Mouse (Mus musculus) heart, postnatal 36 days (tissue): ENCODE data around the gene Gm7970. TPM values are rescaled to one million over a fixed set of nuclear protein-coding genes. Genes with fewer than 3 reads are reported as not detected.
"Not testable (repeated sequence)": the region's sequence is repeated elsewhere in the genome, so short reads cannot be mapped to it uniquely, and the experiment has no call there.

Experiments used
- DNase-seq, 2 experiments: peaks; one replicate each; pipeline ENCODE4 v3.0.0; 2021 to 2022
- intact Hi-C: fragments of 180-260 bp; cut with DNase I; formaldehyde crosslinking; loops from one replicate; pipeline ENCODE4 v1.15.1; 2025
- total RNA-seq, 2 experiments: library from RNA; stranded (reverse); gene quantifications; 2 replicates each; pipeline ENCODE4 v1.2.3; 2021

Gene Gm7970
- not detected for total RNA-seq

GRCm38 (mm10) chr14:41555483-41555882, at the start of gene Gm7970:
Gene Gm7970, minus strand, starts transcription at chr14:41555583.
- intact Hi-C loops, DNase-seq: not testable (repeated sequence)

DNA sequence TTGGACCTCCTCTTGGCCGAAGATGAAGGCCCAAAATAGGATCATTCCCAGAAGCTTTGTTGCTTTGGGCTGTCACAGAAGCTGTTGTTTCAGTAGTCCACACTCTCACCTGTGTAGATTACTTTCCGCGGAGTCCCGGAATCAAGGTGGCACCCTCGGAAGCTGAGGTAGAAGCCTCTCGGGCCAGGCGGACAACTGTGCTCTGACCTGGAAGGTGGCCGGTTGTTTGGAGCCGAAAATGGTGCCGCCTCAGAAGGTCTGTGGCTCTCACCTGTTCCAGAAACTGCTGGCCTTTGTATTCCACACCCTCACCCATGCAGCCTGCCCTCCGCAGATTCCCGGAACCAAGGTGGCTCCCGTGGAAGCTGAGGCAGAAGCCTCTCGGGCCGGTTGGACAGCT, 45.6 kb upstream of the Gm7970 start:
- DNase-seq, intact Hi-C loops: not testable (repeated sequence)

DNA sequence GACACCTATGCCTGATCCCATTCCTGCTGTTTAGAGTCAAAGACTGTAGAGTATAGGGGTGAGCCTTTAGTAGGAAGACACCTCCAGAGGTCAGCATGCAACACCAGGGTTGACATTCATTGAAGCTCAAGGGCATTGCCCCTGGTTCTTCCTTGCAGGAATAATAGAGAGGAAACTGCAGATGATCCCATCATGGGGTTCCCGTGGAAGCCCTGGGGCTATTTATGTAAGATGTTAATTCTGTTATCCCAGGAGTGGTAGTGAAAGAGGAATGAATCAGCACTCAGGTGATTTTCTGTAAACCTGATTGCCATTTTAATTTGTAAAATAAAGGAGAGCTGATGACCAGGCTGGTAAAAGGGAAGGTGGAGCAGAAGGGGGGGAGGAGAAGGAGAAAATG, 31.0 kb upstream of the Gm7970 start:
- DNase-seq, intact Hi-C loops: not testable (repeated sequence)

GRCm38 (mm10) chr14:41572911-41573310, 17.5 kb upstream of the Gm7970 start, which contains the start of gene 1700049E17Rik2:
Gene 1700049E17Rik2, plus strand, starts transcription at chr14:41573211.
- intact Hi-C loops, DNase-seq: not testable (repeated sequence)

- DNase-seq, intact Hi-C loops: not testable (repeated sequence)
Observed at GRCm38 (mm10) chr14:41524695-41525094, 30.7 kb downstream of the Gm7970 start.

- intact Hi-C loops, DNase-seq: not testable (repeated sequence)
Observed at GRCm38 (mm10) chr14:41520683-41521082, 34.7 kb downstream of the Gm7970 start.

Other genes with a start within 250 kb of the Gm7970 start
- not detected for gene Gm5798, start 207.0 kb downstream of the Gm7970 start, total RNA-seq
- not detected for gene Gm7945, start 169.2 kb downstream of the Gm7970 start, total RNA-seq
- not detected for gene Gm6482, start 147.3 kb downstream of the Gm7970 start, total RNA-seq
- gene Gm7954, start 102.1 kb downstream of the Gm7970 start, total RNA-seq, result not detected
- not detected for gene Gm3486, start 66.1 kb downstream of the Gm7970 start, total RNA-seq
- not detected for gene 1700049E17Rik2, start 17.6 kb upstream of the Gm7970 start, total RNA-seq
- not detected for gene Gm3072, start 69.0 kb upstream of the Gm7970 start, total RNA-seq
- gene Gm3676, start 90.9 kb upstream of the Gm7970 start, total RNA-seq, result not detected
- not detected for gene Gm8068, start 146.3 kb upstream of the Gm7970 start, total RNA-seq
- not detected for gene Gm7929, start 195.0 kb upstream of the Gm7970 start, total RNA-seq
- not detected for gene Gm47189, start 216.9 kb upstream of the Gm7970 start, total RNA-seq